Mouse (Mus musculus): Measurements from ENCODE around the gene Jph2.
A peak's percentile ranks its signal among the peaks of the same experiment; 100 is the strongest.

Jph2 gene

GRCm38 (mm10) chr2:163397905-163398304 is at the start of gene Jph2:
TSS of gene Jph2 (minus strand) at chr2:163397993.
- peak; percentile 45 for DNase-seq (ENCODE audit: low spot score)

GRCm38 (mm10) chr2:163447375-163447774 is 49.6 kb upstream of the Jph2 start:
- DNase-seq (ENCODE audit: low spot score) = no peak

- no peak for DNase-seq (ENCODE audit: low spot score)
Observed at GRCm38 (mm10) chr2:163444017-163444416, 46.2 kb upstream of the Jph2 start.

GRCm38 (mm10) chr2:163443543-163443942 is 45.8 kb upstream of the Jph2 start:
- DNase-seq (ENCODE audit: low spot score) = no peak

GRCm38 (mm10) chr2:163439488-163439887 is 41.7 kb upstream of the Jph2 start:
- no peak for DNase-seq (ENCODE audit: low spot score)

- DNase-seq (ENCODE audit: low spot score) = no peak
Observed at GRCm38 (mm10) chr2:163438619-163439451, 41.0 kb upstream of the Jph2 start.

GRCm38 (mm10) chr2:163438246-163438618 is 40.4 kb upstream of the Jph2 start, which contains the start of gene Gdap1l1:
TSS of gene Gdap1l1 (plus strand) at chr2:163438476.
- no peak for DNase-seq (ENCODE audit: low spot score)

- DNase-seq (ENCODE audit: low spot score) = no peak
Observed at GRCm38 (mm10) chr2:163437800-163438199, 40.0 kb upstream of the Jph2 start.

- no peak for DNase-seq (ENCODE audit: low spot score)
Observed at GRCm38 (mm10) chr2:163433971-163434370, 36.2 kb upstream of the Jph2 start.

- DNase-seq (ENCODE audit: low spot score) = no peak
Observed at GRCm38 (mm10) chr2:163431289-163431688, 33.5 kb upstream of the Jph2 start.

- DNase-seq (ENCODE audit: low spot score) = no peak
Observed at GRCm38 (mm10) chr2:163428346-163429011, 30.7 kb upstream of the Jph2 start.

- DNase-seq (ENCODE audit: low spot score) = no peak
Observed at GRCm38 (mm10) chr2:163424597-163424996, 26.8 kb upstream of the Jph2 start, which contains the start of gene Oser1. TSS of gene Oser1 (minus strand) at chr2:163424697.

- DNase-seq (ENCODE audit: low spot score) = no peak
Observed at GRCm38 (mm10) chr2:163422895-163423660, 25.3 kb upstream of the Jph2 start.

GRCm38 (mm10) chr2:163420366-163420886 is 22.6 kb upstream of the Jph2 start:
- DNase-seq (ENCODE audit: low spot score) = no peak

- peak; percentile 99 for DNase-seq (ENCODE audit: low spot score)
Observed at GRCm38 (mm10) chr2:163419346-163420045, 21.7 kb upstream of the Jph2 start.

GRCm38 (mm10) chr2:163418841-163419345 is 21.1 kb upstream of the Jph2 start:
- DNase-seq (ENCODE audit: low spot score) = no peak

- no peak for DNase-seq (ENCODE audit: low spot score)
Observed at GRCm38 (mm10) chr2:163417830-163418229, 20.0 kb upstream of the Jph2 start.

- no peak for DNase-seq (ENCODE audit: low spot score)
Observed at GRCm38 (mm10) chr2:163417026-163417425, 19.2 kb upstream of the Jph2 start.

- DNase-seq (ENCODE audit: low spot score) = no peak
Observed at GRCm38 (mm10) chr2:163412846-163413590, 15.2 kb upstream of the Jph2 start.

- no peak for DNase-seq (ENCODE audit: low spot score)
Observed at GRCm38 (mm10) chr2:163412419-163412818, 14.6 kb upstream of the Jph2 start.

GRCm38 (mm10) chr2:163411840-163412239 is 14.0 kb upstream of the Jph2 start:
- DNase-seq (ENCODE audit: low spot score) = no peak
